Mouse (Mus musculus): ENCODE measurements at regions not wholly inside any gene's neighbourhood (a gene's known extent, or its start where the extent isn't known, plus 50 kb on each side); places are given as distances from the start of the nearest gene placed in this dataset. TPM values are rescaled to one million over a fixed set of nuclear protein-coding genes. Genes with fewer than 3 reads are reported as not detected.

Small RNA genes lying in the stretch of these regions (microRNA-seq; reads per million reads assigned to microRNA genes)
- not detected for gene Gm27935
